Mouse (Mus musculus) liver, adult 2 months (tissue): Measurements from ENCODE around the gene Rhbdd1.

Source experiments
- CTCF ChIP-seq: fragments of 200-500 bp; IDR thresholded peaks from 2 replicates; pipeline ENCODE4 v1.5.1; 2011; ENCODE audit warnings: low read depth, low read length, control low read depth
- POLR2A ChIP-seq: fragments of 200-500 bp; IDR thresholded peaks from 2 replicates; pipeline ENCODE4 v1.6.1; 2011; ENCODE audit warnings: low read length, control low read depth; ENCODE audit not compliant: insufficient read depth; ENCODE audit errors: extremely low read depth

DNA sequence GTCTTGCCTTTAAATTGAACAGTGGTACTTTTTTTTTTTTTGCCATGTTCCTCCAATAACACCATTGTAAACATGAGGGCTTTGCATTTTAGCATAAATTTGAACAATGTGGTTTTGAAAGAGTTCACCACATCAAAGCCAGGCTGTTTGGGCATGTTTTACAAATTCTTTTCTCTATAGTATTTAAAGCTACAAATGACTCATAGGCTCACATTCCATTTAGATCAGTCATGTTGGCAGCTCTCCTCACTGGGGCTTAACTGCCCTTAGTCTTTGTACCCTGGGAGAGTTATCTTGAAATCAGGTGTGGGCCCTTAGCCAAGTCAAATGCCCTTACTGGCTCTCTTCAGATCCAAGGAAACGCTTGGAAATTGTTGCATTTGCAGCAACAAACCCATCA is 112.8 kb downstream of the Rhbdd1 start:
- TF ChIP-seq CTCF (no peak), POLR2A (no peak)
